Mouse (Mus musculus) megakaryocyte-erythroid progenitor cell, adult 5 weeks (primary cell): ENCODE data around the gene Ang5. TPM values are rescaled to one million over a fixed set of nuclear protein-coding genes. Genes with fewer than 3 reads are reported as not detected.

Experiments
- polyA plus RNA-seq: library from polyadenylated mRNA; stranded (reverse); fragments of >175 nt; gene quantifications from 2 replicates; pipeline ENCODE4 v1.2.3, GENCODE M21; 2012

The Ang5 gene
- polyA plus RNA-seq = not detected in 2 replicates

DNA sequence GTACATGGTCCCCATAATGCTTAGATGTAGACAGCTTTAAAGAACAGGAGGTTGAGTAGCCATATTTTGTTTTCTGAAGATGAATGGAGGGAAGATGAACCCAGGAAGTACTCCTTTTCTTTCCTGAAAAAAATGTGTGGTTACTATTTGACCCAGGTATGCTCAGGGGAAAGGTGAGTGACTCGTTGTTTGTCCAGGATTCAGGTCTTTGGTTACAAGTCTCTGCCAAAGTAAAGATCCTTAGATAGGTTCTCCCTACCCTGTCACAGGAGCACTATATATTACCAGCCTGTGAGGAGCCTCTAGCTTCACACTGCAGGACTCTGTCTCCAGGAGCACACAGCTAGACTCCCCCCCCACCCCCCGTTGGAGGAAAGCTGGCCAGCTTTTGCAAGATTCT, at the start of gene Ang5:
Gene Ang5 (plus strand): TSS at position 301 of the 400 bp plus-strand sequence.

DNA sequence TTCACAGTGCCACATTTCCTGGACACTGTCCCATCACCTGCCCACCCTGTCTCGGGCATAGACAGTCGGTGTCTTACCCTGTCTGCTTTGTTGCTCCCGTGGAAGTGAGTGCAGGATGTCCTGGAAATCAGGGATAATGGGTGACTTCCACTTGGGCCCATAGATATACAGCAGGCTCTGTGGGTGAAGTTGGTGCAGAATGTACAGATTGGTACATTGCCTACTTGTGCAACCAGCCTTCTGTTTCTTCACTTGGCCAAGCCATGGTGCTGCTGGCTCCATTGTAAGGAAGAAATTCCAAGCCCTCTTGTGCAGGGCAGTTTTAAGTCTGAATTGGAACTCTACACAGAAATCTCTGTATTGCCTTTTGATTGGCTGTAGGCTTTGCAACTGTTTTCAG, 33.4 kb upstream of the Ang5 start, which contains the start of gene Ear10:
Gene Ear10 (minus strand): TSS at position 101 of the 400 bp plus-strand sequence.

GRCm38 (mm10) chr14:43924688-43925403, 32.0 kb upstream of the Ang5 start, which contains the start of gene Gm8113:
Gene Gm8113 (plus strand): TSS chr14:43925390.

GRCm38 (mm10) chr14:44002169-44002568, 45.3 kb downstream of the Ang5 start, which contains the start of gene Ang6:
Gene Ang6 (minus strand): TSS chr14:44002269.

Other genes starting within 250 kb of the Ang5 start
- gene Gm16506, start 229.6 kb upstream of the Ang5 start, polyA plus RNA-seq = not detected in 2 replicates
- gene Gm6526, start 209.2 kb upstream of the Ang5 start, polyA plus RNA-seq = not detected in 2 replicates
- gene Gm8180, start 172.3 kb upstream of the Ang5 start, polyA plus RNA-seq = not detected in 2 replicates
- gene Ear1, start 81.6 kb upstream of the Ang5 start, polyA plus RNA-seq = 0.12 and 0.15 TPM in 2 replicates
- not detected in 2 replicates for gene Ear10, start 33.5 kb upstream of the Ang5 start, polyA plus RNA-seq
- 0.29 and 0.31 TPM in 2 replicates for gene Gm8113, start 31.7 kb upstream of the Ang5 start, polyA plus RNA-seq
- gene Ang6, start 45.2 kb downstream of the Ang5 start, polyA plus RNA-seq = not detected in 2 replicates
- gene Ear2, start 145.6 kb downstream of the Ang5 start, polyA plus RNA-seq = 0.19 and 1.2 TPM in 2 replicates
- gene Gm3327, start 166.8 kb downstream of the Ang5 start, polyA plus RNA-seq = not detected in 2 replicates
- not detected in 2 replicates for gene Gm8212, start 240.6 kb downstream of the Ang5 start, polyA plus RNA-seq